Mouse (Mus musculus): ENCODE measurements around the gene Lactbl1. TPM values are rescaled to one million over a fixed set of nuclear protein-coding genes. Genes with fewer than 3 reads are reported as not detected.

The Lactbl1 gene
- polyA plus RNA-seq, 1 experiment: not detected

DNA sequence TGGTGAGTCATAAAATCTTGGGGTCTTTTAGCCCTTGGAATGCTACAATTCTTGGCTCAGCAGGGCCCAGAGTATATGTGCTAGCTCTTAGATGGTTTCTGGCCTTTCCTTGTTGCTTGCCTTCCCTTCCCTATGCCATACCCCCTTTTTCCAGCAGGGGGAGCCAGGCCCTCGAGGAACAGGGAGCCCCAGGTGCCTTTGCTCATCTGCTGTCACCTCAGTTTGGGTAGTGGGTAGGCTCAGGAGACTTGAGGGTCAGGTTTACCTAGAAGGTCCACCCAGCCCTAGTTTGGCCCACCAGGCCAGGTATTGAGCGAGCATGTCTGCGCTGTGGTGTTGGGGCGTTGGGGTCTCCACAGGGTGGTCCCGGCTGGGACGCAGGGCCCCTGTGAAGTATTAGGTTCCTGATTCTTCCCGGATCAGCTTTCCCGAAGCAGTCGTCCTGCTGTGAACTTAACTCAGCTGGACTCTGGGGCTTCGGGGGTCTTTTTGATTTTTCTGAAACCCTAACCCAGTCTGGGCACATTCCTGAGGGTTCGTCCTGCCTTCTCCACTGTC, 26.6 kb downstream of the Lactbl1 start:
- Histone ChIP-seq H3K27me3 (ENCODE audit: control insufficient read depth, insufficient read depth, insufficient read length) (no peaks in the 10 kb centered on the region), H3ac (ENCODE audit: control insufficient read depth, insufficient read length) (no peak overlapping the region), H3K4me2 (ENCODE audit: low read depth) (peak overlapping the region; percentile 95), H3K36me3 (ENCODE audit: control insufficient read depth, insufficient read depth) (no peaks in the 10 kb centered on the region), H3K79me2 (ENCODE audit: control insufficient read depth, insufficient read depth) (no peaks in the 10 kb centered on the region), H3K4me3 (peak overlapping the region; percentile 22)
- TF ChIP-seq POLR2A (IDR thresholded peaks at IDR 0.05; ENCODE audit: insufficient read length, low read depth): no peak
- peak in 2 of 3 experiments; percentile 56 to 67 for TF ChIP-seq MYOD1 (IDR thresholded peaks at IDR 0.05; ENCODE audit: control insufficient read depth in 1 of 3, insufficient read length in 2 of 3, low read depth in 2 of 3)

DNA sequence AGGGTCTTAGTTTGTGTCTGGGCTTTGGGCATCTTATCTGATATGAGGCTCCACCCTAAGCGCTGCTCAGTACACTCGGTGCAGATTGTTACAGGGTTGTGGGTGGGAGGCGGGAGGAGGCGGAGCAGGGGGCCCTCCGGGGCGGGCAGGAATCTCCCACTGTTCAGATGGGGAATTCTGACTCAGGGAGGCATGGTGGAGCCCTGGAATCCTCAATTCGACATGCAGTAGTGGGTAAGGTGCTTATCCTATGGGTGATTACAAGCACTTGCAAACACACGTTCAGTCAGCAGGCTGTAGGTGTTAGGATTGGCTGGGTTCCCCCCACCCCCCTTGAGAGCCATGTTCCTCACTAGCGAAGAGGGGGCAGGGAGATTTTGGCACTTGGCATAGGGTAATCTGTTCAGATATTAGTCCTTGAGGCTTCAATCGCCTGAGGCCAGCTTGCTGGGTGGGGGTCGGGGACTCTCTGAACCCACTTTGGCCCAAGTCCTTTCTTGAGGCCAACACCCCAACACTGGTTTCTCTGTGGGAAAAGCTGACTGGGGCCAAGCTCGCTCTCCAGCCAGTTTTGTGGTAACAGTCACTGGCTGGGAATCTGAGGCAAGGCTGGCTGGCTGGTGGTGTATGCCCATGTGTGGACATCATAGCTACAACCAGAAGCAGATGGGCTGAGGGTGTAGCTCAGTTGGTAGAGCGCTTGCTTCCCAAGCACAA, 27.2 kb downstream of the Lactbl1 start:
- TF ChIP-seq MYOD1 (IDR thresholded peaks at IDR 0.05; ENCODE audit: control insufficient read depth in 1 of 3, insufficient read length in 2 of 3, low read depth in 2 of 3) (peak in 2 of 3 experiments; percentile 39 to 70), REST (IDR thresholded peaks at IDR 0.05; ENCODE audit: insufficient read depth, insufficient read length) (no peak), SRF (IDR thresholded peaks at IDR 0.05; ENCODE audit: control insufficient read depth, insufficient read length, low read depth) (peak; percentile 92), POLR2A (IDR thresholded peaks at IDR 0.05; ENCODE audit: insufficient read length, low read depth) (peak; percentile 58), USF1 (IDR thresholded peaks at IDR 0.05; ENCODE audit: low read depth) (no peak), MAX (IDR thresholded peaks at IDR 0.05; ENCODE audit: low read depth) (no peak), TCF3 (IDR thresholded peaks at IDR 0.05; ENCODE audit: insufficient read length, low read depth) (no peak), POLR2AphosphoS2 (IDR thresholded peaks at IDR 0.05; ENCODE audit: insufficient read length, low read depth) (peak; percentile 46), TCF12 (IDR thresholded peaks at IDR 0.05; ENCODE audit: insufficient read depth, poor library complexity, severe bottlenecking) (no peak), MYOG (IDR thresholded peaks at IDR 0.05; ENCODE audit: control insufficient read depth in 1 of 3, insufficient read depth in 1 of 3, insufficient read length in 2 of 3, low read depth in 2 of 3) (peak in 1 of 3 experiments; percentile 67), CEBPB (IDR thresholded peaks at IDR 0.05; ENCODE audit: insufficient read depth, poor library complexity, severe bottlenecking) (no peak), E2F4 (IDR thresholded peaks at IDR 0.05; ENCODE audit: insufficient read depth) (no peak)
- Histone ChIP-seq H3K36me3 (ENCODE audit: control insufficient read depth, insufficient read depth) (no peaks in the 10 kb centered on the region), H3K79me2 (ENCODE audit: control insufficient read depth, insufficient read depth) (no peaks in the 10 kb centered on the region), H3K4me2 (ENCODE audit: low read depth) (peak overlapping the region; percentile 95), H3K27me3 (ENCODE audit: control insufficient read depth, insufficient read depth, insufficient read length) (no peaks in the 10 kb centered on the region), H3ac (ENCODE audit: control insufficient read depth, insufficient read length) (no peak overlapping the region), H3K4me3 (peak overlapping the region; percentile 22)

DNA sequence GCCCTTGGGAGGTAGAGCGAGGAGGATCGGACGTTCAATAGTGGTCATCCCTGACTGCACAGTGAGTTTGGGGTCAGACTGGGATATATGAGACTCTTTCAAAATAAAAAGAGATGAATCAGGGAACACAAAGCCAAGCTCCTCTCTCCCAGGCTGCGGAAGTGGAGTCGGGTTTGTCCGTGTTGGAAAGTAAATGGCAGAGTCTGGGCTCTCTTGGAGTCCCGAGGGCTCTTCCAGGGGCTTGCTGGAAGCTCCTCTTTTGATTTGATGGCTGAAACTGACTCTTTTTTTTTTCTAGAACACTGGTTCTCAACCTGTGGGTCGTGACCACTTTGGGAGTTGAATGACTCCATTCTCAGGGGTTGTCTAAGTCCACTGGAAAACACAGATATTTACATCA, 27.8 kb downstream of the Lactbl1 start:
- H3K79me2 ChIP-seq (ENCODE audit: control insufficient read depth, insufficient read depth): no peaks in the 10 kb centered on the region
- no peak overlapping the region for H3ac ChIP-seq (ENCODE audit: control insufficient read depth, insufficient read length)
- H3K36me3 ChIP-seq (ENCODE audit: control insufficient read depth, insufficient read depth): no peaks in the 10 kb centered on the region
- peak overlapping the region; percentile 22 for H3K4me3 ChIP-seq
- peak overlapping the region; percentile 95 for H3K4me2 ChIP-seq (ENCODE audit: low read depth)
- H3K27me3 ChIP-seq (ENCODE audit: control insufficient read depth, insufficient read depth, insufficient read length): no peaks in the 10 kb centered on the region
- TF ChIP-seq MYOG (IDR thresholded peaks at IDR 0.05; ENCODE audit: control insufficient read depth in 1 of 3, insufficient read depth in 1 of 3, insufficient read length in 2 of 3, low read depth in 2 of 3): no peak
- TF ChIP-seq REST (IDR thresholded peaks at IDR 0.05; ENCODE audit: insufficient read depth, insufficient read length): no peak
- TF ChIP-seq POLR2A (IDR thresholded peaks at IDR 0.05; ENCODE audit: insufficient read length, low read depth): no peak
- TF ChIP-seq TCF3 (IDR thresholded peaks at IDR 0.05; ENCODE audit: insufficient read length, low read depth): no peak
- TF ChIP-seq POLR2AphosphoS2 (IDR thresholded peaks at IDR 0.05; ENCODE audit: insufficient read length, low read depth): no peak
- TF ChIP-seq SRF (IDR thresholded peaks at IDR 0.05; ENCODE audit: control insufficient read depth, insufficient read length, low read depth): no peak
- TF ChIP-seq USF1 (IDR thresholded peaks at IDR 0.05; ENCODE audit: low read depth): no peak
- no peak for TF ChIP-seq E2F4 (IDR thresholded peaks at IDR 0.05; ENCODE audit: insufficient read depth)
- no peak for TF ChIP-seq MYOD1 (IDR thresholded peaks at IDR 0.05; ENCODE audit: control insufficient read depth in 1 of 3, insufficient read length in 2 of 3, low read depth in 2 of 3)
- no peak for TF ChIP-seq MAX (IDR thresholded peaks at IDR 0.05; ENCODE audit: low read depth)
- no peak for TF ChIP-seq TCF12 (IDR thresholded peaks at IDR 0.05; ENCODE audit: insufficient read depth, poor library complexity, severe bottlenecking)
- no peak for TF ChIP-seq CEBPB (IDR thresholded peaks at IDR 0.05; ENCODE audit: insufficient read depth, poor library complexity, severe bottlenecking)

DNA sequence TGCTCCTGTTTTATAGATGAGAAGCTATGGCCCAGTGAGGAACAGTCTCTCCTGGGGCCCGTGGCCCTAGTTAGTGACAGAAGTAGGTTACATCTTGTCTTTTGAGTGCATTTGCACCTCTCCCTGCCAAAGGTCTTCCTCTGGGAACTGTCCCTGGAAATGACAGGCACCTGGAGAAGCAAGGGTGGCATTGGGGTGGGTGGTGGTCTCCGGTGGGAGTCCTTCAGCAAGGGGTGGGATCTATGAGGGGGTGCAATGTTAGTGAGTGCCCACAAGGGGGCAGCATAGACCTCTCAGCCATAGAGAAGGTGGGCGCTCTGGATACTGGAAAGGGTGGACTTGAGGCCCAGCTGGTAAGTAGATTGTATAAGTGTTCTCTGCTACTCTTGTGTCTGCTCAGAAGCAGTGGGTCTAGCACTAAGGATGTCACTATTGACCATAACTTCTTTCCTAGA, 29.0 kb downstream of the Lactbl1 start:
- no peak for TF ChIP-seq MAX (IDR thresholded peaks at IDR 0.05; ENCODE audit: low read depth)
- Histone ChIP-seq H3K4me3 (no peak overlapping the region), H3K79me2 (ENCODE audit: control insufficient read depth, insufficient read depth) (no peaks in the 10 kb centered on the region), H3K36me3 (ENCODE audit: control insufficient read depth, insufficient read depth) (no peaks in the 10 kb centered on the region), H3K4me2 (ENCODE audit: low read depth) (peak overlapping the region; percentile 95), H3ac (ENCODE audit: control insufficient read depth, insufficient read length) (no peak overlapping the region), H3K27me3 (ENCODE audit: control insufficient read depth, insufficient read depth, insufficient read length) (no peaks in the 10 kb centered on the region)

GRCm38 (mm10) chr4:136651882-136652527, 29.6 kb downstream of the Lactbl1 start:
- no peak overlapping the region for H3ac ChIP-seq (ENCODE audit: control insufficient read depth, insufficient read length)
- H3K36me3 ChIP-seq (ENCODE audit: control insufficient read depth, insufficient read depth): no peaks in the 10 kb centered on the region
- no peaks in the 10 kb centered on the region for H3K79me2 ChIP-seq (ENCODE audit: control insufficient read depth, insufficient read depth)
- H3K4me3 ChIP-seq: no peak overlapping the region
- no peak for TF ChIP-seq USF1 (IDR thresholded peaks at IDR 0.05; ENCODE audit: low read depth)
- TF ChIP-seq CEBPB (IDR thresholded peaks at IDR 0.05; ENCODE audit: insufficient read depth, poor library complexity, severe bottlenecking): no peak
- TF ChIP-seq MYOG (IDR thresholded peaks at IDR 0.05; ENCODE audit: control insufficient read depth in 1 of 3, insufficient read depth in 1 of 3, insufficient read length in 2 of 3, low read depth in 2 of 3): no peak
- TF ChIP-seq TCF3 (IDR thresholded peaks at IDR 0.05; ENCODE audit: insufficient read length, low read depth): no peak
- TF ChIP-seq E2F4 (IDR thresholded peaks at IDR 0.05; ENCODE audit: insufficient read depth): no peak
- TF ChIP-seq REST (IDR thresholded peaks at IDR 0.05; ENCODE audit: insufficient read depth, insufficient read length): no peak
- no peak for TF ChIP-seq TCF12 (IDR thresholded peaks at IDR 0.05; ENCODE audit: insufficient read depth, poor library complexity, severe bottlenecking)
- no peak for TF ChIP-seq SRF (IDR thresholded peaks at IDR 0.05; ENCODE audit: control insufficient read depth, insufficient read length, low read depth)
- H3K4me2 ChIP-seq (ENCODE audit: low read depth): peak overlapping the region; percentile 95
- H3K27me3 ChIP-seq (ENCODE audit: control insufficient read depth, insufficient read depth, insufficient read length): no peaks in the 10 kb centered on the region
